Mouse (Mus musculus): ENCODE data around the gene Samsn1.
"Not testable (repeated sequence)": the region's sequence is repeated elsewhere in the genome, so short reads cannot be mapped to it uniquely, and the experiment has no call there.

Gene Samsn1

GRCm38 (mm10) chr16:75874508-75874907 lies 147.6 kb downstream of the Samsn1 start:
- DNase-seq, result no peak

GRCm38 (mm10) chr16:75872241-75872640 lies 149.8 kb downstream of the Samsn1 start:
- DNase-seq, result no peak

DNA sequence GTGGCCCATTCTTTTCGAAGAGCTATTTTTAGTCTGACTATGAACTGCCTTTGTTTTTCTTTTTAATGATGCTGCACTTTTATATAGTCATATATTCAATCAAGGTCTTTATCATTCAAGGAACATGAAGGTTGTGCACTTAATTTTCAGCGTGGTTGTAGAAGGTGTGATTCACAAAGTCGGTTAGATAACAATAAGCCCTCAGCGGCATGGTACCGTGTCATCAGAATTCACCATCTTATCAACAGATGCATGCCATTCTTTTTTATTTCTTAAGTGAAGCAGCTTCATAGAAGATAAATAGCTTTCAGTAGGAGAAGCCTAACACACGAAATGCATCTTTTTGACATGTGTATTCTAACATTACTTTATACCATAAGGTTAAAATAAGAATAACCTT lies 154.7 kb downstream of the Samsn1 start:
- DNase-seq, result no peak

DNA sequence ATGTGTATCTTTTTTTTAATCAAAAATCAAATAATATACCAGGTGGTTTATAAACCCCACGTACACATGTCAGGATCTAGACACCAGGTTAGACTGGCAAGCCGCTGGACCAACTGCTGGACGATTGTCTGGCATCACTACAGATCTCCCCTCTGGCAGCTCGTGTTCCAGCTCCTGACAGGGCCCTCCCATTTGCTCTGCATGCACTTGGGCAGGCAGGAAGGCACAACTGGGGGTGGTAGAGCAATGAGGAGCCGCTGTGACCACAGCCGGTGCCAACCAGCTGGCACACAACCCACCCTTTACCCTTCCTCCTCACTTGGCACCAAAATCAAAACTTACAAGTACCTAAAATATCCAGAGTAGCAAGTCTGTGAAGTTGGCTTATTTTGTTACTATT lies 156.6 kb downstream of the Samsn1 start:
- DNase-seq, result no peak

DNA sequence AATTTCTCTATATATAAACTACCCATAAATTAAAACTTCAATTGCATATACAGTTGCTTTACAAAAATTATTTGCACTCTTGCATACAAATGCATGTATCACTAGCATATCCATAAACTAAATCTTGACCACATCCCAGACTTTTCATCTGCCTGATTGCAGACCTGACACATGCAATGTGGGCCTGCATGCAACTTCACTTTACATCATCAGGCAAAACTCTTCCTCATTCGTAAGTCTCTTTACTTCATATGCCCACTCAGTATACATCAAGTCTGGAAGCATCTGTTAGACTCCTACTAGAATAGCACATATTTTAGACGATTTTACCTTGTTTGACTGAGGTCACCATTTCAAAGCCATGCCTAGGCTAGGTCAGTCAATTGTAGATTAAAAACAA lies 157.4 kb downstream of the Samsn1 start:
- DNase-seq, result no peak

DNA sequence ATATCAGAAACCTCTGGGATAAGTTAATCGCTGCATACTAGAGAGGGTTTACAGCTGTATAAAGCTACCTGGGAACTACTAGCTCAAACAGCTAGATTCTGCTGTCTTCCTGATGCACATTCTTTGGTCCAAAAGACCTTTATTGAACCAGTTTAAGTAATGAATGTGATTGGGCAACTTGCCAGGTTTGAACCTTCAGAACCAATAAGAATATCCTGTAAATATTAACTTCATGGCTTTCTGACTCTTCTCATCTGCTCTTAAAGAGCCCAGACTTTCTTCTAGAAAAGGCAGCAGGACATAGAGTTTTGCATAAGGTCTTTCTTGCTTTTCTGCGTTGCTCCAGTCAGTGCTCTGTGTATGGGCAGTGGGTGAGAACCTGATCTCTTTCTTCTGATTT lies 165.7 kb downstream of the Samsn1 start:
- DNase-seq, result no peak

DNA sequence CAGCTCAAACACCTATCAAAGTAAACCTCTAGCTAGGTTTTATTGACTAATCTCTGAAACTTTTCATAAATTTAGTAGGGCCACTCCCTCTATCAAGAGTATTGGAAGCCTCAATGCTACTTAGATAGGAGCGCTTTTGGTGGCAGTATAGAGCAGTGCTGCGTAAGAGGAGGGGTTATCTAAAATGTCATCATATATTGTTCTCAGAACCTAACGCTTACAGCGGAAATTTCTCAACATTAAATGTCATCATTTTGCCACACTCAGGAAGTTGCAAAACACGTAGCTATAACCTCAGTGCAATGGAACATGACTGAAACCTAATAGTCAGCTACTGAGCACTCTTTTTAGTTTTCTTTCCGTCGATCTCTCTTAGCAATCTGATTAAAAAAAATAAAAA lies 166.7 kb downstream of the Samsn1 start:
- no peak for DNase-seq

DNA sequence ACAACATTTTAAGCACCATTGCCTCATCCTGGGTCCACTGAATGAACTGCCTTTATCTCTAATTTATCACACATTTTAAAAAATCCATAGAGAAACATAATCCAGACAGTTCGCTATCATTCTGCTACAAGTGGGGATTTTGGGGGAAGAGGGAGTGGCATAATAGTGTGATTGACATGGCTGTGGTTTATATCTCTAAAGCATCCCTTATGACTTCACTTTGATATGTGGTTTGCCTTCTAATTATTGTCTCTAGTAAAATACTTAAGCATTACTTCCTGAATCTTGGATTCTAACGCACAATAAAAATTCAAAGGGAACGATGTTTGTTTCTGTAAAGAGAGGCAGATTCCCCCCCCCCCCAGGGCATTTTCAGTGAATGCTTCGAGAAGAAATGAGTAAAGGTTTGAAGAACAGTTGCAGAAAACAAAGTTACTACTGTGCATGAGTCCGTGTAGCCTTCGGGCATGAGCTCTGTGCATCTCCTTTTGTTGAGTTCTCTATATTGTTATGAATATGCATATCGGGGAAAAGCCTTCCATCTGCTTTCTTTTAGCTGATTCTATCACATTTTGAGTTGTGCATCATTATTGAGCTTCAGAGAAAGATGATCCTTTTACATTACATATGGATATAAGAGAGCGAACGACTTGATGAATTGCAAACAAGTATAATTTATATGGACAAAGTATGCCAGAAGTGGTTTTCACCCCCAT lies 168.4 kb downstream of the Samsn1 start:
- no peak for DNase-seq

DNA sequence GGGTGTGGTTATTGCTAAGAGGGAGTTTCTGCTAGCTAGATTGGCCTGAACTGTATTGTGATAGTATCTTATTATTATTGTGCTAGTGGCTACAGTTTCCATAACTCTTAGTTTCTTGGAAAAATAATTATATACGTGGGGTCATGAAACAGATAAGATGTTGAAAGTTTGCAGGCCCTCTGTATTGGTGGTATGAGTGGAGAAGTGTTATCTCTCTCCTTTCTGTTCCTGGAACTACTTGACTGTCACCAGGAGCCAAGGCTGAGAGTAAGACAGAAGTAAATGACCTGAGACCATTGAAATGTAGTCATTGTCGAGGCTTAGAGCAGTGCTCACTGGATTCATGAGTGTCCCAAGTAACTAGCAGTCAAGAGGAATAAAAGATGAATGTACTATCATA lies 169.6 kb downstream of the Samsn1 start:
- no peak for DNase-seq

- no peak for DNase-seq
Measured at GRCm38 (mm10) chr16:75849039-75849438, 173.0 kb downstream of the Samsn1 start.

DNA sequence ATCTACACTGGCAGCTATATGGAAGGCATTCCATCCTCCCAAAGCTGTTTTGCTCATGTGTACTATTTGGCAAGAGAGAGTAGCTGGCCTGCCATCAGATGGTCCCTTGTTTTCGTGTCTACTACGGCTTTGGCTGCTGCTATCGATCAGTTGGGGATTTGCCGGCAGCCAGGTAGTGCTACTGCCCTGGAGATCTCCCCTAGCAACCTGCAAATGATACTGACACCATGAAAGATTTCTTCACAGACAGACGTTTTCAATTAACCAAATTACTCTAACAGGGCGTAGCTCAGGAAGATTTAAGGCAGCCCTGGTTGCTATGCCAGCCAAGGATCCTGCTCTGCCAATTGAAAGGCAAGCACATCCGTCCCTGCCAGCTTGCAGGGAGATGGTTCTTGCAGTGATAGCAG lies 178.4 kb downstream of the Samsn1 start:
- DNase-seq, result no peak

DNA sequence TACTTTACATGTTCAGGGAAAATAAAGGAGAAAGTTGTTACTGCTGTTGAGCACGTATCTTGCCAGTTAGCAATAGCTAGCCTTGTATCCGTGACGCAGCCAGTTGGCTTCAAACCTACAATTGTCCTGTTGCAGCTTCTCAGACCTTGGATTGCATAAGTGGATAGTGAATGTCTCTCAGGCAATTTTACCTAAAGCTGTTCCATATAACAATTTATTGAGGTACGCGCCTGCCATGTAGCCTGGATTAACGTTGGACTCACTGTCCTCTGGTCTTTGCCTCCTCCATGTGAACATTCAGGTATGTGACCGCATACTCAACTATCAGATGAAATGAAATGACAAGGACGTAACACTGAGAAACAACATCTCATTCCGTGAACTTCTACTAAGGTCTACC lies 179.1 kb downstream of the Samsn1 start:
- DNase-seq, result no peak

GRCm38 (mm10) chr16:75842569-75842968 lies 179.5 kb downstream of the Samsn1 start:
- DNase-seq, result no peak

- no peak for DNase-seq
Measured at GRCm38 (mm10) chr16:75837728-75838451, 184.2 kb downstream of the Samsn1 start.

DNA sequence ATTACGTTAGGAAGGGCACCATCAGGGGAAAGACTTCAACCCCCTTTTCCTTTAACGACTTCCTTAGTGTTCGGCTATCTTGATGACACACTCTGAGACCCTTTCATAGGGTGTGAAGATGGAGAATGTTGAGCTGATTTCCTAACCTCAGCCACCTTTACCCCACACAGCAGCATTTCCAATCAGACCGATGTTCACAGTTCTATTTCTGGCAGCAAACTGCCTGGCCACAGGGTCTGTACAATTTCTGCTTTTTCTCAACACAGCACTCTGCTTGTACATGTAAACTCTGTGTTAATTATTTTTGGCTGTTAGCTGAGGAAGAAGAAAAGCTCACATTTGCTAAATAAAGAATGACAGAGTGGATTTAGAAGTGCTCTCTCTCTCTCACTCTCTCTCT lies 190.7 kb downstream of the Samsn1 start:
- DNase-seq, result no peak

- DNase-seq, result not testable (repeated sequence)
Measured at GRCm38 (mm10) chr16:75826949-75827348, 195.1 kb downstream of the Samsn1 start.

- DNase-seq, result no peak
Measured at GRCm38 (mm10) chr16:75826498-75826897, 195.6 kb downstream of the Samsn1 start.

- no peak for DNase-seq
Measured at GRCm38 (mm10) chr16:75823226-75823625, 198.9 kb downstream of the Samsn1 start.

DNA sequence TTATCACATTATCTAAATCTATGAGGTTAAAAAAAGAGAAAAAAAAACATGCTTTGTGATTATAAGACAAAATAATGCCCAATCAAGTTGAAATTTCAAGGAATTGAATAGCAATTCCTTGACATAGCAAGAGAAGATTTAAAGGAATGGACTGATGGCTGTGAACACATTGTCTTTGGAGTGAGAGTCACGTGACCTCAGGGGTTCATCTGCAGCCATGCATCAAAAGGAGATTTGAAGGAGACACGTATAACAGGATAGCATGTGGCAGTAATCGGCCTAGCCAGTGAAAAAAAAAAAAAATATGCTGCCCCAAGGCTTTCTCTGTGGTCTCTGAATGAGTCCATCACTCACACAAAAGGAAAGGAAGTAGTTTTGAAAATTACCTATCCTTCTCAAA lies 201.1 kb downstream of the Samsn1 start:
- DNase-seq, result no peak
